Mouse (Mus musculus): ENCODE data around the gene N4bp2l2. TPM values are rescaled to one million over a fixed set of nuclear protein-coding genes. Genes with fewer than 3 reads are reported as not detected.

Gene N4bp2l2
- polyA plus RNA-seq, 1 experiment from 2014 or later = 38.0 TPM

GRCm38 (mm10) chr5:150583181-150583580, 82.8 kb downstream of the N4bp2l2 start:
- ATAC-seq (ENCODE audit: insufficient number of reproducible peaks, low FRiP score) = no peak
- WGBS = 73% methylated on average over 5 of the region's 5 CpGs
- Histone ChIP-seq H3K9ac (no peak overlapping the region), H3K27me3 (replicated peaks) (no peaks in the 10 kb centered on the region), H3K4me3 (no peak overlapping the region), H3K4me1 (replicated peaks) (no peaks in the 10 kb centered on the region), H3K27ac (ENCODE audit: poor library complexity, severe bottlenecking) (no peak overlapping the region), H3K4me2 (no peak overlapping the region), H3K9me3 (replicated peaks) (no peaks in the 10 kb centered on the region), H3K36me3 (no peaks in the 10 kb centered on the region)

GRCm38 (mm10) chr5:150581180-150581579, 84.8 kb downstream of the N4bp2l2 start:
- 71% methylated on average over 6 of the region's 6 CpGs for WGBS
- ATAC-seq (ENCODE audit: insufficient number of reproducible peaks, low FRiP score) = no peak
- no peak overlapping the region for H3K27ac ChIP-seq (ENCODE audit: poor library complexity, severe bottlenecking)
- H3K27me3 ChIP-seq (replicated peaks) = no peaks in the 10 kb centered on the region
- no peaks in the 10 kb centered on the region for H3K36me3 ChIP-seq
- no peaks in the 10 kb centered on the region for H3K9me3 ChIP-seq (replicated peaks)
- H3K9ac ChIP-seq = no peak overlapping the region
- H3K4me1 ChIP-seq (replicated peaks) = no peaks in the 10 kb centered on the region
- H3K4me2 ChIP-seq = no peak overlapping the region
- no peak overlapping the region for H3K4me3 ChIP-seq

GRCm38 (mm10) chr5:150578613-150579171, 87.3 kb downstream of the N4bp2l2 start:
- no peak overlapping the region for H3K4me2 ChIP-seq
- no peak overlapping the region for H3K4me3 ChIP-seq
- peak; percentile 84 for ATAC-seq (ENCODE audit: insufficient number of reproducible peaks, low FRiP score)
- no peaks in the 10 kb centered on the region for H3K36me3 ChIP-seq
- no peaks in the 10 kb centered on the region for H3K9me3 ChIP-seq (replicated peaks)
- no peaks in the 10 kb centered on the region for H3K27me3 ChIP-seq (replicated peaks)
- H3K27ac ChIP-seq (ENCODE audit: poor library complexity, severe bottlenecking) = no peak overlapping the region
- 68% methylated on average over 6 of the region's 6 CpGs for WGBS
- no peaks in the 10 kb centered on the region for H3K4me1 ChIP-seq (replicated peaks)
- no peak overlapping the region for H3K9ac ChIP-seq

- Histone ChIP-seq H3K27ac (ENCODE audit: poor library complexity, severe bottlenecking) (no peak overlapping the region), H3K27me3 (replicated peaks) (no peaks in the 10 kb centered on the region), H3K4me2 (no peak overlapping the region), H3K9me3 (replicated peaks) (no peaks in the 10 kb centered on the region), H3K9ac (no peak overlapping the region), H3K4me3 (no peak overlapping the region), H3K4me1 (replicated peaks) (no peaks in the 10 kb centered on the region), H3K36me3 (peaks cover 9% of the 10 kb centered on the region)
- 79% methylated on average over 11 of the region's 11 CpGs for WGBS
- ATAC-seq (ENCODE audit: insufficient number of reproducible peaks, low FRiP score) = no peak
Measured at GRCm38 (mm10) chr5:150576832-150577231, 89.2 kb downstream of the N4bp2l2 start.

- H3K4me1 ChIP-seq (replicated peaks) = no peaks in the 10 kb centered on the region
- H3K9me3 ChIP-seq (replicated peaks) = no peaks in the 10 kb centered on the region
- peaks cover 21% of the 10 kb centered on the region for H3K36me3 ChIP-seq
- no peak overlapping the region for H3K4me3 ChIP-seq
- ATAC-seq (ENCODE audit: insufficient number of reproducible peaks, low FRiP score) = no peak
- H3K27ac ChIP-seq (ENCODE audit: poor library complexity, severe bottlenecking) = no peak overlapping the region
- H3K4me2 ChIP-seq = no peak overlapping the region
- H3K9ac ChIP-seq = no peak overlapping the region
- no peaks in the 10 kb centered on the region for H3K27me3 ChIP-seq (replicated peaks)
- 74% methylated on average over 5 of the region's 5 CpGs for WGBS
Measured at GRCm38 (mm10) chr5:150574885-150575284, 91.1 kb downstream of the N4bp2l2 start.

GRCm38 (mm10) chr5:150574403-150574802, 91.6 kb downstream of the N4bp2l2 start:
- no peak overlapping the region for H3K27ac ChIP-seq (ENCODE audit: poor library complexity, severe bottlenecking)
- no peak for ATAC-seq (ENCODE audit: insufficient number of reproducible peaks, low FRiP score)
- 88% methylated on average over 3 of the region's 3 CpGs for WGBS

GRCm38 (mm10) chr5:150570496-150571219, 95.3 kb downstream of the N4bp2l2 start:
- 90% methylated on average over 11 of the region's 11 CpGs for WGBS
- H3K4me1 ChIP-seq (replicated peaks) = no peaks in the 10 kb centered on the region
- no peak for ATAC-seq (ENCODE audit: insufficient number of reproducible peaks, low FRiP score)
- H3K9me3 ChIP-seq (replicated peaks) = no peaks in the 10 kb centered on the region
- no peak overlapping the region for H3K4me3 ChIP-seq
- no peak overlapping the region for H3K4me2 ChIP-seq
- no peak overlapping the region for H3K27ac ChIP-seq (ENCODE audit: poor library complexity, severe bottlenecking)
- no peaks in the 10 kb centered on the region for H3K27me3 ChIP-seq (replicated peaks)
- peaks cover 55% of the 10 kb centered on the region for H3K36me3 ChIP-seq
- no peak overlapping the region for H3K9ac ChIP-seq

More at GRCm38 (mm10) chr5:150574403-150574802, 91.6 kb downstream of the N4bp2l2 start:
- Histone ChIP-seq H3K9ac (no peak overlapping the region), H3K4me2 (no peak overlapping the region), H3K36me3 (peaks cover 24% of the 10 kb centered on the region), H3K9me3 (replicated peaks) (no peaks in the 10 kb centered on the region), H3K27me3 (replicated peaks) (no peaks in the 10 kb centered on the region), H3K4me1 (replicated peaks) (no peaks in the 10 kb centered on the region), H3K4me3 (no peak overlapping the region)

- Histone ChIP-seq H3K27ac (ENCODE audit: poor library complexity, severe bottlenecking) (no peak overlapping the region), H3K9ac (no peak overlapping the region), H3K36me3 (peaks cover 74% of the 10 kb centered on the region), H3K4me1 (replicated peaks) (no peaks in the 10 kb centered on the region), H3K4me2 (no peak overlapping the region), H3K4me3 (no peak overlapping the region), H3K27me3 (replicated peaks) (no peaks in the 10 kb centered on the region), H3K9me3 (replicated peaks) (no peaks in the 10 kb centered on the region)
- 95% methylated on average over 5 of the region's 5 CpGs for WGBS
- no peak for ATAC-seq (ENCODE audit: insufficient number of reproducible peaks, low FRiP score)
Measured at GRCm38 (mm10) chr5:150566971-150567370, 99.0 kb downstream of the N4bp2l2 start.

- no peak for ATAC-seq (ENCODE audit: insufficient number of reproducible peaks, low FRiP score)
- H3K36me3 ChIP-seq = peaks cover 78% of the 10 kb centered on the region
- no peak overlapping the region for H3K4me3 ChIP-seq
- H3K4me2 ChIP-seq = no peak overlapping the region
- H3K27ac ChIP-seq (ENCODE audit: poor library complexity, severe bottlenecking) = no peak overlapping the region
- no peaks in the 10 kb centered on the region for H3K4me1 ChIP-seq (replicated peaks)
- WGBS = 64% methylated on average over 3 of the region's 3 CpGs
- no peaks in the 10 kb centered on the region for H3K27me3 ChIP-seq (replicated peaks)
- H3K9ac ChIP-seq = no peak overlapping the region
- no peaks in the 10 kb centered on the region for H3K9me3 ChIP-seq (replicated peaks)
Measured at GRCm38 (mm10) chr5:150566226-150566625, 99.8 kb downstream of the N4bp2l2 start.

GRCm38 (mm10) chr5:150564426-150564825, 101.6 kb downstream of the N4bp2l2 start:
- 87% methylated on average over 6 of the region's 6 CpGs for WGBS
- peaks cover 76% of the 10 kb centered on the region for H3K36me3 ChIP-seq
- H3K4me1 ChIP-seq (replicated peaks) = no peaks in the 10 kb centered on the region
- ATAC-seq (ENCODE audit: insufficient number of reproducible peaks, low FRiP score) = no peak
- H3K4me2 ChIP-seq = no peak overlapping the region
- H3K9me3 ChIP-seq (replicated peaks) = no peaks in the 10 kb centered on the region
- no peak overlapping the region for H3K27ac ChIP-seq (ENCODE audit: poor library complexity, severe bottlenecking)
- H3K27me3 ChIP-seq (replicated peaks) = no peaks in the 10 kb centered on the region
- H3K4me3 ChIP-seq = no peak overlapping the region
- no peak overlapping the region for H3K9ac ChIP-seq

GRCm38 (mm10) chr5:150561783-150562182, 104.2 kb downstream of the N4bp2l2 start:
- ATAC-seq (ENCODE audit: insufficient number of reproducible peaks, low FRiP score) = no peak
- Histone ChIP-seq H3K4me2 (no peak overlapping the region), H3K36me3 (peaks cover 76% of the 10 kb centered on the region), H3K4me3 (no peak overlapping the region), H3K4me1 (replicated peaks) (no peaks in the 10 kb centered on the region), H3K9ac (no peak overlapping the region), H3K9me3 (replicated peaks) (no peaks in the 10 kb centered on the region), H3K27ac (ENCODE audit: poor library complexity, severe bottlenecking) (no peak overlapping the region), H3K27me3 (replicated peaks) (no peaks in the 10 kb centered on the region)
- WGBS = 82% methylated on average over 5 of the region's 5 CpGs

- Histone ChIP-seq H3K4me1 (replicated peaks) (no peaks in the 10 kb centered on the region), H3K27me3 (replicated peaks) (no peaks in the 10 kb centered on the region), H3K27ac (ENCODE audit: poor library complexity, severe bottlenecking) (no peak overlapping the region), H3K4me3 (no peak overlapping the region), H3K36me3 (peaks cover 74% of the 10 kb centered on the region), H3K4me2 (no peak overlapping the region), H3K9ac (no peak overlapping the region), H3K9me3 (replicated peaks) (no peaks in the 10 kb centered on the region)
- no peak for ATAC-seq (ENCODE audit: insufficient number of reproducible peaks, low FRiP score)
Measured at GRCm38 (mm10) chr5:150561376-150561775, 104.6 kb downstream of the N4bp2l2 start.

Measured in heart, embryonic 12.5 days (tissue).